Mouse (Mus musculus): Measurements from ENCODE around the gene Olfr480. TPM values are rescaled to one million over a fixed set of nuclear protein-coding genes. Genes with fewer than 3 reads are reported as not detected.

Gene Olfr480
- polyA plus RNA-seq (2015; fragmentation: Nextera tagmentation; extraction: Ambion mirVana) = not detected in 2 replicates

- no peak within 1 kb of the TSS for H3K4me3 ChIP-seq (replicated peaks)
- no peaks in the 10 kb centered on the region for H3K27me3 ChIP-seq
- H3K4me2 ChIP-seq = no peak within 1 kb of the TSS
- ATAC-seq (replicated peaks; ENCODE audit: low FRiP score) = no peak
- H3K4me1 ChIP-seq = no peaks in the 10 kb centered on the region
- H3K9ac ChIP-seq = no peak within 1 kb of the TSS
- H3K36me3 ChIP-seq = no peaks in the 10 kb centered on the region
- no peak within 1 kb of the TSS for H3K27ac ChIP-seq
- WGBS = 85% methylated on average over 1 of the region's 1 CpGs
- H3K9me3 ChIP-seq (replicated peaks) = no peaks in the 10 kb centered on the region
Observed at GRCm38 (mm10) chr7:108067246-108067645, at the start of gene Olfr480. TSS of gene Olfr480 (minus strand) at chr7:108067346.

GRCm38 (mm10) chr7:108100549-108100948 lies 33.4 kb upstream of the Olfr480 start, which contains the start of gene Olfr483:
TSS of gene Olfr483 (plus strand) at chr7:108100849.
- ATAC-seq (replicated peaks; ENCODE audit: low FRiP score) = no peak
- Histone ChIP-seq H3K4me3 (replicated peaks) (no peak within 1 kb of the TSS), H3K4me1 (no peaks in the 10 kb centered on the region), H3K36me3 (no peaks in the 10 kb centered on the region), H3K9ac (no peak within 1 kb of the TSS), H3K4me2 (no peak within 1 kb of the TSS), H3K27ac (no peak within 1 kb of the TSS), H3K9me3 (replicated peaks) (no peaks in the 10 kb centered on the region), H3K27me3 (no peaks in the 10 kb centered on the region)
- WGBS = 91% methylated on average over 1 of the region's 1 CpGs

GRCm38 (mm10) chr7:108097486-108097885 lies 30.3 kb upstream of the Olfr480 start, which contains the start of gene Olfr482:
TSS of gene Olfr482 (minus strand) at chr7:108097586.
- Histone ChIP-seq H3K27ac (no peak within 1 kb of the TSS), H3K4me1 (no peaks in the 10 kb centered on the region), H3K36me3 (no peaks in the 10 kb centered on the region), H3K4me3 (replicated peaks) (no peak within 1 kb of the TSS), H3K9ac (no peak within 1 kb of the TSS), H3K9me3 (replicated peaks) (no peaks in the 10 kb centered on the region), H3K4me2 (no peak within 1 kb of the TSS), H3K27me3 (no peaks in the 10 kb centered on the region)
- 75% methylated on average over 1 of the region's 1 CpGs for WGBS
- no peak for ATAC-seq (replicated peaks; ENCODE audit: low FRiP score)

GRCm38 (mm10) chr7:108079555-108079954 lies 12.4 kb upstream of the Olfr480 start, which contains the start of gene Olfr481:
TSS of gene Olfr481 (plus strand) at chr7:108079855.
- ATAC-seq (replicated peaks; ENCODE audit: low FRiP score) = no peak
- H3K9me3 ChIP-seq (replicated peaks) = no peaks in the 10 kb centered on the region
- no peaks in the 10 kb centered on the region for H3K27me3 ChIP-seq
- H3K27ac ChIP-seq = no peak within 1 kb of the TSS
- no peak within 1 kb of the TSS for H3K4me2 ChIP-seq
- no peaks in the 10 kb centered on the region for H3K4me1 ChIP-seq
- no peak within 1 kb of the TSS for H3K9ac ChIP-seq
- H3K4me3 ChIP-seq (replicated peaks) = no peak within 1 kb of the TSS
- H3K36me3 ChIP-seq = no peaks in the 10 kb centered on the region

GRCm38 (mm10) chr7:108050393-108050792 lies 16.8 kb downstream of the Olfr480 start, which contains the start of gene Olfr479:
TSS of gene Olfr479 (plus strand) at chr7:108050693.
- Histone ChIP-seq H3K36me3 (no peaks in the 10 kb centered on the region), H3K9me3 (replicated peaks) (no peaks in the 10 kb centered on the region), H3K27me3 (no peaks in the 10 kb centered on the region), H3K4me2 (no peak within 1 kb of the TSS), H3K4me1 (no peaks in the 10 kb centered on the region), H3K27ac (no peak within 1 kb of the TSS), H3K4me3 (replicated peaks) (no peak within 1 kb of the TSS), H3K9ac (no peak within 1 kb of the TSS)
- whole genome bisulfite sequencing = 88% methylated on average over 2 of the region's 2 CpGs
- ATAC-seq (replicated peaks; ENCODE audit: low FRiP score) = no peak

GRCm38 (mm10) chr7:108033889-108034288 lies 33.3 kb downstream of the Olfr480 start, which contains the start of gene Olfr478:
TSS of gene Olfr478 (minus strand) at chr7:108033989.
- Histone ChIP-seq H3K4me1 (no peaks in the 10 kb centered on the region), H3K27me3 (no peaks in the 10 kb centered on the region), H3K4me3 (replicated peaks) (no peak within 1 kb of the TSS), H3K9me3 (replicated peaks) (no peaks in the 10 kb centered on the region), H3K36me3 (no peaks in the 10 kb centered on the region), H3K27ac (no peak within 1 kb of the TSS), H3K4me2 (no peak within 1 kb of the TSS), H3K9ac (no peak within 1 kb of the TSS)
- ATAC-seq (replicated peaks; ENCODE audit: low FRiP score) = no peak
- 78% methylated on average over 3 of the region's 3 CpGs for WGBS

Other genes starting within 250 kb of the Olfr480 start
- gene Olfr469, start 241.8 kb downstream of the Olfr480 start, polyA plus RNA-seq (2015; fragmentation: Nextera tagmentation; extraction: Ambion mirVana) = not detected in 2 replicates
- gene Olfr470, start 219.9 kb downstream of the Olfr480 start, polyA plus RNA-seq (2015; fragmentation: Nextera tagmentation; extraction: Ambion mirVana) = not detected in 2 replicates
- 0.04 TPM in 1 of 2 replicates, not detected in the other for gene Olfr472, start 169.4 kb downstream of the Olfr480 start, polyA plus RNA-seq (2015; fragmentation: Nextera tagmentation; extraction: Ambion mirVana)
- gene Olfr473, start 136.9 kb downstream of the Olfr480 start, polyA plus RNA-seq (2015; fragmentation: Nextera tagmentation; extraction: Ambion mirVana) = not detected in 2 replicates
- gene Olfr474, start 112.7 kb downstream of the Olfr480 start, polyA plus RNA-seq (2015; fragmentation: Nextera tagmentation; extraction: Ambion mirVana) = not detected in 2 replicates
- not detected in 2 replicates for gene Olfr476, start 102.5 kb downstream of the Olfr480 start, polyA plus RNA-seq (2015; fragmentation: Nextera tagmentation; extraction: Ambion mirVana)
- not detected in 2 replicates for gene Olfr477, start 80.7 kb downstream of the Olfr480 start, polyA plus RNA-seq (2015; fragmentation: Nextera tagmentation; extraction: Ambion mirVana)
- gene Olfr478, start 33.4 kb downstream of the Olfr480 start, polyA plus RNA-seq (2015; fragmentation: Nextera tagmentation; extraction: Ambion mirVana) = not detected in 2 replicates
- gene Olfr479, start 16.7 kb downstream of the Olfr480 start, polyA plus RNA-seq (2015; fragmentation: Nextera tagmentation; extraction: Ambion mirVana) = not detected in 2 replicates
- gene Olfr481, start 12.5 kb upstream of the Olfr480 start, polyA plus RNA-seq (2015; fragmentation: Nextera tagmentation; extraction: Ambion mirVana) = not detected in 2 replicates
- 0.06 TPM in 1 of 2 replicates, not detected in the other for gene Olfr482, start 30.2 kb upstream of the Olfr480 start, polyA plus RNA-seq (2015; fragmentation: Nextera tagmentation; extraction: Ambion mirVana)
- not detected in 2 replicates for gene Olfr483, start 33.5 kb upstream of the Olfr480 start, polyA plus RNA-seq (2015; fragmentation: Nextera tagmentation; extraction: Ambion mirVana)
- not detected in 2 replicates for gene Olfr484, start 60.1 kb upstream of the Olfr480 start, polyA plus RNA-seq (2015; fragmentation: Nextera tagmentation; extraction: Ambion mirVana)
- gene Olfr485, start 92.5 kb upstream of the Olfr480 start, polyA plus RNA-seq (2015; fragmentation: Nextera tagmentation; extraction: Ambion mirVana) = not detected in 2 replicates
- not detected in 2 replicates for gene Olfr486, start 105.4 kb upstream of the Olfr480 start, polyA plus RNA-seq (2015; fragmentation: Nextera tagmentation; extraction: Ambion mirVana)
- not detected in 2 replicates for gene Olfr487, start 147.3 kb upstream of the Olfr480 start, polyA plus RNA-seq (2015; fragmentation: Nextera tagmentation; extraction: Ambion mirVana)
- not detected in 2 replicates for gene Olfr488, start 191.0 kb upstream of the Olfr480 start, polyA plus RNA-seq (2015; fragmentation: Nextera tagmentation; extraction: Ambion mirVana)
- gene Olfr490, start 221.6 kb upstream of the Olfr480 start, polyA plus RNA-seq (2015; fragmentation: Nextera tagmentation; extraction: Ambion mirVana) = not detected in 2 replicates
- not detected in 2 replicates for gene Olfr491, start 246.1 kb upstream of the Olfr480 start, polyA plus RNA-seq (2015; fragmentation: Nextera tagmentation; extraction: Ambion mirVana)

Measured in kidney, embryonic 15.5 days (tissue).